Mouse (Mus musculus) G1E (cell line): ENCODE data around the gene Gm4869.

Experiments used
- CTCF ChIP-seq: IDR thresholded peaks from 2 replicates; pipeline ENCODE4 v1.5.1; 2012; ENCODE audit warnings: low read depth, low read length, inconsistent platforms, mixed read lengths
- GATA1 ChIP-seq: IDR thresholded peaks from 2 replicates; pipeline ENCODE4 v1.6.1; 2012; ENCODE audit warnings: borderline replicate concordance, low read length, inconsistent platforms, mixed read lengths
- POLR2AphosphoS5 ChIP-seq: IDR thresholded peaks from 2 replicates; pipeline ENCODE4 v1.6.1; 2012; ENCODE audit warnings: low read depth, low read length, inconsistent platforms; ENCODE audit not compliant: insufficient replicate concordance

- TF ChIP-seq CTCF (no peak), GATA1 (no peak), POLR2AphosphoS5 (no peak)
Measured at GRCm38 (mm10) chr5:140507466-140508208, 62.2 kb downstream of the Gm4869 start.
